Mouse (Mus musculus): ENCODE data around the gene Fahd1. TPM values are rescaled to one million over a fixed set of nuclear protein-coding genes. Genes with fewer than 3 reads are reported as not detected.

Gene Fahd1
- polyA plus RNA-seq (2014; fragmentation: Nextera tagmentation; extraction: Ambion mirVana), result 16.5 and 17.1 TPM in 2 replicates

GRCm38 (mm10) chr17:24850065-24850772 is at the start of gene Fahd1:
Fahd1 (minus strand) TSS chr17:24850364.
- ATAC-seq (ENCODE audit: insufficient read depth) (peak; percentile 100), DNase-seq (peak; percentile 98)
- H3K4me2 ChIP-seq, result peak within 1 kb of the TSS; percentile 67
- H3K9me3 ChIP-seq (ENCODE audit: low read depth, low read length), result no peaks in the 10 kb centered on the region
- H3K4me1 ChIP-seq (ENCODE audit: insufficient read depth), result 0 out of 2 replicates have a peak, but pooled peaks cover 7% of the 10 kb centered on the region
- H3K4me3 ChIP-seq (ENCODE audit: low read depth, low read length), result peak within 1 kb of the TSS; percentile 60
- TF ChIP-seq CTCF (IDR thresholded peaks at IDR 0.05; ENCODE audit: low read depth), result no peak
- H3K9ac ChIP-seq, result peak within 1 kb of the TSS; percentile 66
- H3K27me3 ChIP-seq (ENCODE audit: insufficient read depth, low read length), result 0 out of 2 replicates have a peak, but pooled peaks cover 6% of the 10 kb centered on the region
- H3K27ac ChIP-seq (ENCODE audit: low read depth), result peak within 1 kb of the TSS; percentile 89
- WGBS, result under 1% methylated on average over 58 of the region's 58 CpGs
- 0 out of 2 replicates have a peak, but pooled peaks cover 2% of the 10 kb centered on the region for H3K36me3 ChIP-seq (ENCODE audit: insufficient read depth)

GRCm38 (mm10) chr17:24899153-24899552 is 49.0 kb upstream of the Fahd1 start:
- ATAC-seq (ENCODE audit: insufficient read depth) (no peak), DNase-seq (no peak)
- Histone ChIP-seq H3K9ac (no peak overlapping the region), H3K4me1 (ENCODE audit: insufficient read depth) (peaks cover under 1% of the 10 kb centered on the region), H3K4me2 (no peak overlapping the region), H3K27me3 (ENCODE audit: insufficient read depth, low read length) (no peaks in the 10 kb centered on the region), H3K4me3 (ENCODE audit: low read depth, low read length) (no peak overlapping the region), H3K9me3 (ENCODE audit: low read depth, low read length) (no peaks in the 10 kb centered on the region), H3K36me3 (ENCODE audit: insufficient read depth) (peaks cover 73% of the 10 kb centered on the region), H3K27ac (ENCODE audit: low read depth) (no peak overlapping the region)
- TF ChIP-seq CTCF (IDR thresholded peaks at IDR 0.05; ENCODE audit: low read depth), result no peak
- 80% methylated on average over 5 of the region's 5 CpGs for WGBS

- H3K4me3 ChIP-seq (ENCODE audit: low read depth, low read length), result peak overlapping the region; percentile 90; the same call in 1 of the 2 replicates
- ATAC-seq (ENCODE audit: insufficient read depth), result no peak
- 71% methylated on average over 4 of the region's 4 CpGs for WGBS
- DNase-seq, result no peak
- no peak for TF ChIP-seq CTCF (IDR thresholded peaks at IDR 0.05; ENCODE audit: low read depth)
- H3K27me3 ChIP-seq (ENCODE audit: insufficient read depth, low read length), result no peaks in the 10 kb centered on the region
- H3K36me3 ChIP-seq (ENCODE audit: insufficient read depth), result peaks cover 70% of the 10 kb centered on the region
- H3K9me3 ChIP-seq (ENCODE audit: low read depth, low read length), result no peaks in the 10 kb centered on the region
- peaks cover 4% of the 10 kb centered on the region for H3K4me1 ChIP-seq (ENCODE audit: insufficient read depth)
- no peak overlapping the region for H3K4me2 ChIP-seq
- no peak overlapping the region for H3K27ac ChIP-seq (ENCODE audit: low read depth)
- H3K9ac ChIP-seq, result no peak overlapping the region
Measured at GRCm38 (mm10) chr17:24898041-24898854, 48.1 kb upstream of the Fahd1 start.

- H3K4me3 ChIP-seq (ENCODE audit: low read depth, low read length), result peak overlapping the region; percentile 90
- H3K4me2 ChIP-seq, result peak overlapping the region; percentile 96
- ATAC-seq (ENCODE audit: insufficient read depth) (no peak), DNase-seq (no peak)
- H3K27me3 ChIP-seq (ENCODE audit: insufficient read depth, low read length), result no peaks in the 10 kb centered on the region
- H3K9me3 ChIP-seq (ENCODE audit: low read depth, low read length), result no peaks in the 10 kb centered on the region
- peaks cover 4% of the 10 kb centered on the region for H3K4me1 ChIP-seq (ENCODE audit: insufficient read depth)
- no peak overlapping the region for H3K27ac ChIP-seq (ENCODE audit: low read depth)
- peaks cover 70% of the 10 kb centered on the region for H3K36me3 ChIP-seq (ENCODE audit: insufficient read depth)
- 58% methylated on average over 4 of the region's 4 CpGs for WGBS
- peak overlapping the region; percentile 82; the same call in 1 of the 2 replicates for H3K9ac ChIP-seq
- no peak for TF ChIP-seq CTCF (IDR thresholded peaks at IDR 0.05; ENCODE audit: low read depth)
Measured at GRCm38 (mm10) chr17:24897600-24897999, 47.4 kb upstream of the Fahd1 start.

GRCm38 (mm10) chr17:24896993-24897269 is 46.8 kb upstream of the Fahd1 start:
- Histone ChIP-seq H3K36me3 (ENCODE audit: insufficient read depth) (peaks cover 70% of the 10 kb centered on the region), H3K27ac (ENCODE audit: low read depth) (peak overlapping the region; percentile 58; the same call in 1 of the 2 replicates)

GRCm38 (mm10) chr17:24896241-24896992 is 46.3 kb upstream of the Fahd1 start, which contains the start of gene Nme3:
Nme3 (plus strand) TSS chr17:24896500.
- ATAC-seq (ENCODE audit: insufficient read depth) (peak; percentile 82), DNase-seq (peak; percentile 83)
- Histone ChIP-seq H3K4me1 (ENCODE audit: insufficient read depth) (peaks cover 4% of the 10 kb centered on the region), H3K9ac (peak within 1 kb of the TSS; percentile 82), H3K36me3 (ENCODE audit: insufficient read depth) (peaks cover 70% of the 10 kb centered on the region), H3K27me3 (ENCODE audit: insufficient read depth, low read length) (no peaks in the 10 kb centered on the region), H3K4me3 (ENCODE audit: low read depth, low read length) (peak within 1 kb of the TSS; percentile 90), H3K9me3 (ENCODE audit: low read depth, low read length) (no peaks in the 10 kb centered on the region), H3K4me2 (peak within 1 kb of the TSS; percentile 96), H3K27ac (ENCODE audit: low read depth) (peak within 1 kb of the TSS; percentile 82)
- TF ChIP-seq CTCF (IDR thresholded peaks at IDR 0.05; ENCODE audit: low read depth), result peak; percentile 36
- WGBS, result 1% methylated on average over 50 of the region's 50 CpGs

More at GRCm38 (mm10) chr17:24896993-24897269, 46.8 kb upstream of the Fahd1 start:
- WGBS, result 26% methylated on average over 11 of the region's 11 CpGs
- peak overlapping the region; percentile 96 for H3K4me2 ChIP-seq
- H3K9ac ChIP-seq, result peak overlapping the region; percentile 82
- H3K4me1 ChIP-seq (ENCODE audit: insufficient read depth), result peaks cover 4% of the 10 kb centered on the region
- TF ChIP-seq CTCF (IDR thresholded peaks at IDR 0.05; ENCODE audit: low read depth), result no peak
- no peaks in the 10 kb centered on the region for H3K27me3 ChIP-seq (ENCODE audit: insufficient read depth, low read length)
- no peak for ATAC-seq (ENCODE audit: insufficient read depth)
- no peak for DNase-seq
- no peaks in the 10 kb centered on the region for H3K9me3 ChIP-seq (ENCODE audit: low read depth, low read length)
- H3K4me3 ChIP-seq (ENCODE audit: low read depth, low read length), result peak overlapping the region; percentile 90
